ENCODE assay signal across 12 mouse cellular contexts in genomic region chr10:79106325-79107282, GRCm38 (mm10). TPM values are rescaled to one million over a fixed set of nuclear protein-coding genes. Genes with fewer than 3 reads are reported as not detected.
DNase-seq lines count a peak whose midpoint lies in the region; ATAC-seq and TF ChIP-seq lines count a peak whose summit lies in the region.
"Had no signal": no experiment of that assay in that cellular context is flagged by ENCODE, and none has a peak within 500 bp of the region (broad histone marks: within the 10 kb centered on the region; RNA-seq: fewer than 3 reads in every experiment).

No protein-coding gene starts in this region.

- H3K9me3 ChIP-seq in forebrain, embryonic 10.5 days = no peaks in the 10 kb centered on the region
- H3K9me3 ChIP-seq in forebrain, embryonic 11.5 days (ENCODE audit: control insufficient read depth, low read length) = no peaks in the 10 kb centered on the region
- no peaks in the 10 kb centered on the region for H3K9me3 ChIP-seq in lung, embryonic 15.5 days
- no peaks in the 10 kb centered on the region for H3K9me3 ChIP-seq in liver, embryonic 16.5 days (replicated peaks; ENCODE audit: control insufficient read depth, low read length)

- no peak for TF ChIP-seq POLR2A in lung, adult 2 months (IDR thresholded peaks at IDR 0.05; ENCODE audit: borderline replicate concordance, extremely low read depth, low read depth, low read length)
- TF ChIP-seq POLR2A in embryonic fibroblast, embryonic 13.5 days (IDR thresholded peaks at IDR 0.05; ENCODE audit: low read depth, low read length) = no peak

- no peaks in the 10 kb centered on the region for H3K36me3 ChIP-seq in forebrain, embryonic 10.5 days (replicated peaks)
- H3K36me3 ChIP-seq in forebrain, embryonic 11.5 days (ENCODE audit: control insufficient read depth, insufficient read depth, low read length) = no peaks in the 10 kb centered on the region
- H3K36me3 ChIP-seq in lung, embryonic 15.5 days = no peaks in the 10 kb centered on the region
- H3K36me3 ChIP-seq in liver, embryonic 16.5 days (ENCODE audit: control insufficient read depth, insufficient read depth) = no peaks in the 10 kb centered on the region

- no peak for ATAC-seq in forebrain, embryonic 11.5 days (replicated peaks; ENCODE audit: low FRiP score)
- ATAC-seq in lung, embryonic 15.5 days (ENCODE audit: borderline replicate concordance, extremely low read depth, low FRiP score, low TSS enrichment) = peak; percentile 58; the same call in 1 of the 2 replicates
- 0 out of 2 replicates have a peak, but pooled peaks have one; percentile 47 for ATAC-seq in liver, embryonic 16.5 days (ENCODE audit: low read depth)

- 0 out of 2 replicates have a peak overlapping the region, but pooled peaks have one; percentile 51 for H3K27ac ChIP-seq in forebrain, embryonic 10.5 days
- H3K27ac ChIP-seq in forebrain, embryonic 11.5 days (ENCODE audit: low read depth, low read length) = no peak overlapping the region
- peak overlapping the region; percentile 3; the same call in 1 of the 2 replicates for H3K27ac ChIP-seq in lung, embryonic 15.5 days
- peak overlapping the region; percentile 44 for H3K27ac ChIP-seq in embryonic fibroblast, embryonic 13.5 days (ENCODE audit: insufficient read depth, low read length)
- no peak overlapping the region for H3K27ac ChIP-seq in liver, embryonic 16.5 days (ENCODE audit: low read length)
- no peak overlapping the region for H3K27ac ChIP-seq in gastrocnemius, adult 2 months

- intact Hi-C loops in gastrocnemius, adult 2 months (cut with DNase I) = no loop called here

- no peak for TF ChIP-seq CTCF in lung, adult 2 months (IDR thresholded peaks at IDR 0.05; ENCODE audit: insufficient read depth, low read length)
- no peak for TF ChIP-seq CTCF in embryonic fibroblast, embryonic 13.5 days (IDR thresholded peaks at IDR 0.05; ENCODE audit: borderline replicate concordance, insufficient read depth, low read length)
- TF ChIP-seq CTCF in gastrocnemius, adult 2 months (IDR thresholded peaks at IDR 0.05) = no peak

- H3K9ac ChIP-seq in forebrain, embryonic 11.5 days (ENCODE audit: low read length) = no peak overlapping the region
- no peak overlapping the region for H3K9ac ChIP-seq in lung, embryonic 15.5 days
- H3K9ac ChIP-seq in liver, embryonic 16.5 days (ENCODE audit: low read depth, low read length) = no peak overlapping the region

- peak; percentile 14 for DNase-seq in forebrain, embryonic 10.5 days (ENCODE audit: extremely low spot score, low spot score)
- DNase-seq in forebrain, embryonic 11.5 days (ENCODE audit: low spot score) = no peak
- DNase-seq in lung, adult 2 months = no peak
- no peak for DNase-seq in cerebellum, adult 11-12 months
- DNase-seq in gastrocnemius, adult 2 months = no peak
- DNase-seq: gastrocnemius, postnatal 14 days had no signal

- no peak overlapping the region for H3K4me3 ChIP-seq in forebrain, embryonic 10.5 days
- H3K4me3 ChIP-seq in forebrain, embryonic 11.5 days (ENCODE audit: low read depth, low read length) = no peak overlapping the region
- no peak overlapping the region for H3K4me3 ChIP-seq in lung, embryonic 15.5 days
- H3K4me3 ChIP-seq in lung, adult 2 months (replicated peaks; ENCODE audit: extremely low read depth, low read depth, low read length) = no peak overlapping the region
- no peak overlapping the region for H3K4me3 ChIP-seq in embryonic fibroblast, embryonic 13.5 days (ENCODE audit: insufficient read depth, low read length)
- no peak overlapping the region for H3K4me3 ChIP-seq in liver, embryonic 16.5 days (ENCODE audit: low read depth, low read length)
- H3K4me3 ChIP-seq in gastrocnemius, adult 2 months = no peak overlapping the region

- H3K27me3 ChIP-seq in forebrain, embryonic 10.5 days (ENCODE audit: poor library complexity, severe bottlenecking) = no peaks in the 10 kb centered on the region
- no peaks in the 10 kb centered on the region for H3K27me3 ChIP-seq in forebrain, embryonic 11.5 days (ENCODE audit: control insufficient read depth, insufficient read depth, low read length)
- no peaks in the 10 kb centered on the region for H3K27me3 ChIP-seq in lung, embryonic 15.5 days
- H3K27me3 ChIP-seq in liver, embryonic 16.5 days (ENCODE audit: control insufficient read depth, insufficient read depth, low read depth, low read length) = no peaks in the 10 kb centered on the region

- WGBS in forebrain, embryonic 10.5 days = 72% methylated on average over 8 of the region's 8 CpGs
- 66% methylated on average over 8 of the region's 8 CpGs for WGBS in forebrain, embryonic 11.5 days
- WGBS in lung, embryonic 15.5 days = 30% methylated on average over 8 of the region's 8 CpGs
- 46% methylated on average over 8 of the region's 8 CpGs for WGBS in lung, adult 2 months
- 34% methylated on average over 8 of the region's 8 CpGs for WGBS in liver, embryonic 16.5 days (ENCODE audit: insufficient replicate concordance)

- H3K4me2 ChIP-seq in forebrain, embryonic 11.5 days (ENCODE audit: low read depth, low read length, severe bottlenecking) = no peak overlapping the region
- no peak overlapping the region for H3K4me2 ChIP-seq in lung, embryonic 15.5 days
- H3K4me2 ChIP-seq in liver, embryonic 16.5 days (ENCODE audit: low read depth, low read length) = no peak overlapping the region

- H3K4me1 ChIP-seq in forebrain, embryonic 10.5 days = peaks cover 9% of the 10 kb centered on the region
- no peaks in the 10 kb centered on the region for H3K4me1 ChIP-seq in forebrain, embryonic 11.5 days (replicated peaks; ENCODE audit: control insufficient read depth, insufficient read depth, low read length)
- peaks cover 12% of the 10 kb centered on the region for H3K4me1 ChIP-seq in lung, embryonic 15.5 days
- no peaks in the 10 kb centered on the region for H3K4me1 ChIP-seq in lung, adult 2 months (ENCODE audit: control insufficient read depth, insufficient read depth, low read length)
- H3K4me1 ChIP-seq in embryonic fibroblast, embryonic 13.5 days (ENCODE audit: control insufficient read depth, insufficient read depth, low read length) = peaks cover 16% of the 10 kb centered on the region
- no peaks in the 10 kb centered on the region for H3K4me1 ChIP-seq in liver, embryonic 16.5 days (ENCODE audit: control insufficient read depth, low read depth, low read length)

RNA-seq across cellular contexts. Expression of gene 2610008E11Rik, which starts 9.2 kb away (rescaled TPM):
- polyA plus RNA-seq in forebrain, embryonic 10.5 days (2016; fragmentation: Nextera tagmentation; extraction: Ambion mirVana) = 25.8 TPM in 2 replicates
- 34.3 and 36.4 TPM in 2 replicates for polyA plus RNA-seq in forebrain, embryonic 11.5 days (2014; fragmentation: Nextera tagmentation; extraction: Ambion mirVana)
- 27.9 and 31.1 TPM in 2 replicates for polyA plus RNA-seq in lung, embryonic 15.5 days (2015; fragmentation: Nextera tagmentation; extraction: Ambion mirVana)
- 1.2 and 2.9 TPM in 2 replicates for polyA plus RNA-seq in lung, adult 2 months (2012; rRNA removed)
- polyA plus RNA-seq in embryonic fibroblast, embryonic 13.5 days (2011; ENCODE audit: insufficient read length, low read depth, missing spikeins) = 33.2 and 34.0 TPM in 2 replicates
- 3.1 and 3.5 TPM in 2 replicates for polyA plus RNA-seq in liver, embryonic 16.5 days (2015; fragmentation: Nextera tagmentation; extraction: Ambion mirVana)
- total RNA-seq in gastrocnemius, adult 2 months (2021) = 10 to 100 TPM in 1 of 2 experiments, 1 to 10 TPM in 1; 9.8 to 12.6 TPM

RNA-seq across cellular contexts. Expression of gene Vmn2r80, which starts 42.0 kb away (rescaled TPM):
- not detected in 2 replicates for polyA plus RNA-seq in forebrain, embryonic 10.5 days (2016; fragmentation: Nextera tagmentation; extraction: Ambion mirVana)
- not detected in 2 replicates for polyA plus RNA-seq in forebrain, embryonic 11.5 days (2014; fragmentation: Nextera tagmentation; extraction: Ambion mirVana)
- not detected in 2 replicates for polyA plus RNA-seq in lung, embryonic 15.5 days (2015; fragmentation: Nextera tagmentation; extraction: Ambion mirVana)
- not detected in 2 replicates for polyA plus RNA-seq in lung, adult 2 months (2012; rRNA removed)
- not detected in 2 replicates for polyA plus RNA-seq in embryonic fibroblast, embryonic 13.5 days (2011; ENCODE audit: insufficient read length, low read depth, missing spikeins)
- not detected in 2 replicates for polyA plus RNA-seq in liver, embryonic 16.5 days (2015; fragmentation: Nextera tagmentation; extraction: Ambion mirVana)
- not detected for total RNA-seq in gastrocnemius, adult 2 months (2021)
- total RNA-seq: adrenal gland, adult 18-20 months; common myeloid progenitor, adult 5-6 weeks; gastrocnemius, postnatal 14 days; monocyte, adult 5-6 weeks had no signal

Comparison
In these comparisons a context has a peak if more than half of its experiments do, and no peak if none do; other contexts are left out.
1. H3K27ac ChIP-seq: peak in forebrain, embryonic 10.5 days (single experiment), lung, embryonic 15.5 days (single experiment) and embryonic fibroblast, embryonic 13.5 days (single experiment); none in forebrain, embryonic 11.5 days (single experiment), liver, embryonic 16.5 days (single experiment) and gastrocnemius, adult 2 months (single experiment).